Mouse (Mus musculus) small intestine, adult 2 months (tissue): ENCODE measurements around the gene Sh3bp4. TPM values are rescaled to one million over a fixed set of nuclear protein-coding genes. Genes with fewer than 3 reads are reported as not detected.

Experiments
- H3K27ac ChIP-seq: fragments of 200-500 bp; 2 replicates; pipeline ENCODE4 v1.5.1; 2012; ENCODE audit warnings: low read depth, low read length, control low read depth, inconsistent platforms; ENCODE audit not compliant: insufficient read depth
- H3K27me3 ChIP-seq: fragments of 200-500 bp; 2 replicates; pipeline ENCODE4 v1.6.1; 2012; ENCODE audit warnings: mild to moderate bottlenecking, moderate library complexity, low read length, inconsistent platforms; ENCODE audit not compliant: control insufficient read depth, insufficient read depth
- H3K36me3 ChIP-seq: fragments of 200-500 bp; 2 replicates; pipeline ENCODE4 v1.6.1; 2012; ENCODE audit warnings: mild to moderate bottlenecking, low read length, control low read depth, inconsistent platforms; ENCODE audit not compliant: control insufficient read depth, insufficient read depth
- H3K4me1 ChIP-seq: fragments of 200-500 bp; 2 replicates; pipeline ENCODE4 v1.6.1; 2012; ENCODE audit warnings: low read length, inconsistent platforms, mixed read lengths; ENCODE audit not compliant: control insufficient read depth, insufficient read depth, insufficient read length
- H3K4me3 ChIP-seq: fragments of 200-500 bp; 2 replicates; pipeline ENCODE4 v1.5.1; 2012; ENCODE audit warnings: low read depth, mild to moderate bottlenecking, control low read depth, inconsistent platforms, low read length, moderate library complexity
- CTCF ChIP-seq: fragments of 200-500 bp; IDR thresholded peaks from 2 replicates; pipeline ENCODE4 v1.5.1; 2012; ENCODE audit warnings: low read depth, mild to moderate bottlenecking, control low read depth, inconsistent platforms, low read length, moderate library complexity, mixed read lengths; ENCODE audit not compliant: insufficient replicate concordance, insufficient read length; ENCODE audit errors: extremely low read depth
- POLR2A ChIP-seq: fragments of 200-500 bp; IDR thresholded peaks from 2 replicates; pipeline ENCODE4 v1.6.1; 2012; ENCODE audit warnings: low read depth, mild to moderate bottlenecking, control low read depth, inconsistent platforms, low read length, moderate library complexity
- WGBS: fragments of 180-500 bp; shearing (Covaris S2); methylation state at CpG from one replicate; pipeline ENCODE4 v1.1.7; 2018; 5-methylcytosine and 5-hydroxymethylcytosine counted together
- polyA plus RNA-seq: library from polyadenylated mRNA; depleted of rRNA; stranded (reverse); fragments of >200 nt; gene quantifications from 2 replicates; pipeline ENCODE4 v1.2.3, GENCODE M21; 2012

The Sh3bp4 gene
- polyA plus RNA-seq, 1 experiment = 5.5 TPM

GRCm38 (mm10) chr1:89070871-89071361 lies 701 bp downstream of the Sh3bp4 start:
- TF ChIP-seq POLR2A (no peak), CTCF (no peak)
- H3K36me3 ChIP-seq = no peaks in the 10 kb centered on the region
- peak overlapping the region; percentile 96 for H3K4me3 ChIP-seq
- peak overlapping the region; percentile 58 for H3K27ac ChIP-seq
- no peaks in the 10 kb centered on the region for H3K27me3 ChIP-seq
- peaks cover 14% of the 10 kb centered on the region for H3K4me1 ChIP-seq
- 1% methylated on average over 28 of the region's 28 CpGs for WGBS

DNA sequence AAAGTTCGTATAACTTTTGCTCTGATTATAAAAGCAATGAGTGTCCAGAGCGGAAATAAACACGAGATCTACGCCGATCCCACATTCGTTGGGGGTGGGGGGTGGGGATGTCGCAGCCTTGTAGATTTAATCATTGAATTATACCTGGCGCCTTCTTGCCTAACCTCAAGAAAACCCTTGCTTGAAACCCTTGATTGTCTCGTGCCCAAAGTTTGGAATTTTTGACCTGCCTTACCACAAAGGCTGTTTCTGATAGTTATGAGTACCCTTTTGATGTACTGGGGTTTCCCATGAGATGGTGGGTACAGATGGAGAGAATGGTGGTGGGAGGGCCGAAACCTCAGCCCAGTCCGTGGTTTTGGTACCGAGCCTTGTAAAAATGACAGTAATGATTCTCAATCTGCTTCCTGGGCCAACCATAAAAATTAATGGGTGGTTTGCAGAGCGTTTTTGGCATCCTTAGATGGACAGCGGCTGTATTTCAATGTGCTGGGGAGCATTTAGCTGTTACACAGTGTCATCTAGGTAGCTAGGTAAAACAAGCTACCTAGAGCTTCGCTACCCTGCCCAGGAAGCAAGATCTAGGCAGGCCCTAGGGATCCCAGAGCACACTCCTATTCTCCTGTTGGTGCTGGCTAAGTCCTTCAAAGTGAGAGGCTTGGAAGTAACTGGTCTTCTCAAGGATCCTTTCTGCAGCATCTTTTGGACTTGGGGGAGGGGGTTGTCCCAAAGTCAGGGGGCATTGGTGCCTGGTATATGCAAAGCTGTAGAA lies 1.3 kb downstream of the Sh3bp4 start:
- Histone ChIP-seq H3K27me3 (no peaks in the 10 kb centered on the region), H3K36me3 (no peaks in the 10 kb centered on the region), H3K27ac (peak overlapping the region; percentile 43), H3K4me1 (peaks cover 14% of the 10 kb centered on the region), H3K4me3 (peak overlapping the region; percentile 96)
- 11% methylated on average over 15 of the region's 15 CpGs for WGBS
- TF ChIP-seq POLR2A = no peak
- no peak for TF ChIP-seq CTCF

DNA sequence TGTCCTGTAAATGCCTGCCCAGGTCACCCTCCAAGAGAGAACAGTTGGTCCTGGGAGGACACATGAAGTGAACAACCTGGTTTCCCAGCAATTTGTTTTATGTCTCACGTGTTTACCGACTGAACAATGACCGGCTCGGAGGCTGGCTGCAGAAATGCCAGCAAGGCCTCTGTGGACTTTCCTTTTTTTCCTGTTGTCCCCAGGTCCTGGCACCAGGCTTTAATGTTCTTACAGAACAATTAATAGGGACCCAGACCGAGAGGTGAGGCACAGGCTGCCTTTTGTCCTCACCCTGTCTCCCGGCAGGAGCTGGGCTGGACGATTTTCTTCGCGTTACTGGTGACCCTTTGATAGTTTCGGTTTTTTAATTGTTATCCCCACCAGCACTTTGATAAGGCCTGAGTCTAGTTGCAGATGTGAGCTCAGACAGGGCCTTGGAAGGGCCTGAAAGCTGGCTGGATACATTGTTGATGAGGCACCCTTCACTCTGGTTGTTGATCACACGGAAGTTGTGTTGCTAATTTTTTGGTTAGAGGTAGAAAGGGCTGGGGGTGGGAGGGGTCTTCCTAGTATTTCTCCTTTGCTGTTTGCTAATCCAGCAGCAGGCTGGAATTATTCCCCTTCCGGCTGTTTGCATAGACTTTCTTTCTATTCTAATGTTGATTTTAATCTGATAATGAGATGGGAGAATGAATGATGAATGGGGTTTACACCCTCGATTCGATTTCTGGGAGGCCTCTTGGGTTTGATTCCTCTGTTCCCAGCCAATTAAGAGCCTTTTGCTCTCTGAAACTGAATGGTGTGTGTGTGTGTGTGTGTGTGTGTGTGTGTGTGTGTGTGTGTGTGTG lies 2.2 kb downstream of the Sh3bp4 start:
- Histone ChIP-seq H3K4me1 (peaks cover 14% of the 10 kb centered on the region), H3K4me3 (peak overlapping the region; percentile 11), H3K27me3 (no peaks in the 10 kb centered on the region), H3K36me3 (no peaks in the 10 kb centered on the region), H3K27ac (peak overlapping the region; percentile 43)
- TF ChIP-seq CTCF = no peak
- TF ChIP-seq POLR2A = no peak
- 25% methylated on average over 14 of the region's 14 CpGs for WGBS

- H3K4me1 ChIP-seq = peaks cover 20% of the 10 kb centered on the region
- 93% methylated on average over 5 of the region's 5 CpGs for WGBS
- H3K27ac ChIP-seq = no peak overlapping the region
- TF ChIP-seq POLR2A (no peak), CTCF (no peak)
- no peak overlapping the region for H3K4me3 ChIP-seq
- no peaks in the 10 kb centered on the region for H3K27me3 ChIP-seq
- no peaks in the 10 kb centered on the region for H3K36me3 ChIP-seq
Observed at GRCm38 (mm10) chr1:89073291-89073846, 3.2 kb downstream of the Sh3bp4 start.

GRCm38 (mm10) chr1:89074678-89075077 lies 4.5 kb downstream of the Sh3bp4 start:
- H3K27ac ChIP-seq = no peak overlapping the region

GRCm38 (mm10) chr1:89075120-89075519 lies 4.9 kb downstream of the Sh3bp4 start:
- Histone ChIP-seq H3K27ac (no peak overlapping the region), H3K4me3 (no peak overlapping the region), H3K36me3 (no peaks in the 10 kb centered on the region), H3K4me1 (peaks cover 28% of the 10 kb centered on the region), H3K27me3 (no peaks in the 10 kb centered on the region)
- 50% methylated on average over 8 of the region's 8 CpGs for WGBS
- TF ChIP-seq POLR2A (peak; percentile 17; the same call in 1 of the 2 replicates), CTCF (no peak)

More at GRCm38 (mm10) chr1:89074678-89075077, 4.5 kb downstream of the Sh3bp4 start:
- TF ChIP-seq CTCF (no peak), POLR2A (no peak)
- Histone ChIP-seq H3K36me3 (no peaks in the 10 kb centered on the region), H3K27me3 (no peaks in the 10 kb centered on the region), H3K4me3 (no peak overlapping the region), H3K4me1 (peaks cover 28% of the 10 kb centered on the region)
- WGBS = 18% methylated on average over 6 of the region's 6 CpGs
